Comparison of ENCODE assay signal across 10 mouse cellular contexts in the genomic region with DNA sequence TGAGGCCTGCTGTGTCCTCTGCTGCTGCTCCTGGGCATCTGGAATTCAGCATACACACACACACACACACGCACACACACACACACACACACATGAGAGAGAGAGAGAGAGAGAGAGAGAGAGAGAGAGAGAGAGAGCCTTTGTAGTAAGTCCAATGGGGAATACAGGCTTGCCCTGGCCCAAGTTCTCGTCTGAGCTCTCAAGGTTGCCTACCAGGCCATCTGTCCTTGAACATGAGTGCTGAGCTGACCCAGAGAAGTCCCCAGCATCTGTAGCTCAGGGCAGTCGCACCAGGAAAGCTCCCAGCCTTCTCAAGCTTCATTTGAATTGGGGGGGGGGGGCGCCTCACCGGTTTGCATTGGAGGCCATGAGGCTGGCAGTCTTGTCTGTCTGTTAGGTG. TPM values are rescaled to one million over a fixed set of nuclear protein-coding genes. Genes with fewer than 3 reads are reported as not detected.
DNase-seq lines count a peak whose midpoint lies in the region; ATAC-seq and TF ChIP-seq lines count a peak whose summit lies in the region.
"Had no signal": no experiment of that assay in that cellular context is flagged by ENCODE, and none has a peak within 500 bp of the region (broad histone marks: within the 10 kb centered on the region; RNA-seq: fewer than 3 reads in every experiment).

No protein-coding gene starts in this region.

- no peak for ATAC-seq in forebrain, embryonic 13.5 days
- ATAC-seq in forebrain, embryonic 11.5 days (replicated peaks; ENCODE audit: low FRiP score), result no peak
- ATAC-seq in kidney, embryonic 15.5 days (replicated peaks; ENCODE audit: low FRiP score), result no peak
- ATAC-seq in cerebellum, adult (ENCODE audit: insufficient number of reproducible peaks, low FRiP score, low TSS enrichment), result no peak

- H3K4me1 ChIP-seq in forebrain, embryonic 13.5 days, result peaks cover 5% of the 10 kb centered on the region; the same call in 1 of the 2 replicates
- H3K4me1 ChIP-seq in forebrain, embryonic 11.5 days (replicated peaks; ENCODE audit: control insufficient read depth, insufficient read depth, low read length), result no peaks in the 10 kb centered on the region
- peaks cover 22% of the 10 kb centered on the region for H3K4me1 ChIP-seq in kidney, embryonic 15.5 days
- H3K4me1 ChIP-seq in testis, adult 2 months (ENCODE audit: control insufficient read depth, insufficient read depth, low read length), result peaks cover 11% of the 10 kb centered on the region

- WGBS in forebrain, embryonic 13.5 days, result 83% methylated on average over 4 of the region's 5 CpGs
- WGBS in forebrain, embryonic 11.5 days, result 82% methylated on average over 5 of the region's 5 CpGs
- WGBS in kidney, embryonic 15.5 days, result 80% methylated on average over 5 of the region's 5 CpGs

- H3K9ac ChIP-seq in forebrain, embryonic 13.5 days, result no peak overlapping the region
- no peak overlapping the region for H3K9ac ChIP-seq in forebrain, embryonic 11.5 days (ENCODE audit: low read length)
- no peak overlapping the region for H3K9ac ChIP-seq in kidney, embryonic 15.5 days
- H3K9ac ChIP-seq: limb, embryonic 15.5 days had no signal

- no peaks in the 10 kb centered on the region for H3K27me3 ChIP-seq in forebrain, embryonic 13.5 days
- H3K27me3 ChIP-seq in forebrain, embryonic 11.5 days (ENCODE audit: control insufficient read depth, insufficient read depth, low read length), result no peaks in the 10 kb centered on the region
- no peaks in the 10 kb centered on the region for H3K27me3 ChIP-seq in kidney, embryonic 15.5 days
- no peaks in the 10 kb centered on the region for H3K27me3 ChIP-seq in testis, adult 2 months (ENCODE audit: control insufficient read depth, insufficient read depth, low read length)
- H3K27me3 ChIP-seq: limb, embryonic 15.5 days had no signal

- H3K4me2 ChIP-seq in forebrain, embryonic 13.5 days, result no peak overlapping the region
- H3K4me2 ChIP-seq in forebrain, embryonic 11.5 days (ENCODE audit: low read depth, low read length, severe bottlenecking), result no peak overlapping the region
- no peak overlapping the region for H3K4me2 ChIP-seq in kidney, embryonic 15.5 days
- H3K4me2 ChIP-seq: limb, embryonic 15.5 days had no signal

- no peak for TF ChIP-seq POLR2A in testis, adult 2 months (IDR thresholded peaks at IDR 0.05; ENCODE audit: control insufficient read depth, low read depth, low read length)

- DNase-seq in forebrain, embryonic 11.5 days (ENCODE audit: low spot score), result no peak
- no peak for DNase-seq in kidney, adult 11 months
- no peak for DNase-seq in testis, postnatal 10 days (ENCODE audit: low spot score)
- no peak for DNase-seq in right cerebral cortex, adult 18-20 months
- DNase-seq: retina, postnatal 1 day had no signal

- TF ChIP-seq CTCF in testis, adult 2 months (IDR thresholded peaks at IDR 0.05; ENCODE audit: control insufficient read depth, insufficient read depth, insufficient replicate concordance, low read depth, low read length), result no peak

- H3K4me3 ChIP-seq in forebrain, embryonic 13.5 days, result no peak overlapping the region
- H3K4me3 ChIP-seq in forebrain, embryonic 11.5 days (ENCODE audit: low read depth, low read length), result no peak overlapping the region
- no peak overlapping the region for H3K4me3 ChIP-seq in kidney, embryonic 15.5 days (replicated peaks)
- H3K4me3 ChIP-seq in testis, adult 2 months (ENCODE audit: control insufficient read depth, low read depth, low read length), result no peak overlapping the region
- H3K4me3 ChIP-seq: limb, embryonic 15.5 days had no signal

- H3K9me3 ChIP-seq in forebrain, embryonic 13.5 days (replicated peaks), result no peaks in the 10 kb centered on the region
- H3K9me3 ChIP-seq in forebrain, embryonic 11.5 days (ENCODE audit: control insufficient read depth, low read length), result no peaks in the 10 kb centered on the region
- H3K9me3 ChIP-seq in kidney, embryonic 15.5 days (replicated peaks), result no peaks in the 10 kb centered on the region
- H3K9me3 ChIP-seq: limb, embryonic 15.5 days had no signal

- H3K36me3 ChIP-seq in forebrain, embryonic 13.5 days (ENCODE audit: poor library complexity, severe bottlenecking), result peaks cover 41% of the 10 kb centered on the region
- no peaks in the 10 kb centered on the region; the same call in 1 of the 2 replicates for H3K36me3 ChIP-seq in forebrain, embryonic 11.5 days (ENCODE audit: control insufficient read depth, insufficient read depth, low read length)
- H3K36me3 ChIP-seq in kidney, embryonic 15.5 days, result peaks cover 44% of the 10 kb centered on the region
- H3K36me3 ChIP-seq in testis, adult 2 months (ENCODE audit: control insufficient read depth, insufficient read depth, low read length), result no peaks in the 10 kb centered on the region

- peak overlapping the region; percentile 19; the same call in 1 of the 2 replicates for H3K27ac ChIP-seq in forebrain, embryonic 13.5 days
- no peak overlapping the region for H3K27ac ChIP-seq in forebrain, embryonic 11.5 days (ENCODE audit: low read depth, low read length)
- 0 out of 2 replicates have a peak overlapping the region, but pooled peaks have one; percentile 49 for H3K27ac ChIP-seq in kidney, embryonic 15.5 days
- H3K27ac ChIP-seq in testis, adult 2 months (ENCODE audit: control insufficient read depth, insufficient read depth, low read depth, low read length), result peak overlapping the region; percentile 41
- H3K27ac ChIP-seq: limb, embryonic 15.5 days had no signal

RNA-seq across cellular contexts. Expression of a gene that starts 9.9 kb away (rescaled TPM):
- 41.2 and 45.3 TPM in 2 replicates for polyA plus RNA-seq in forebrain, embryonic 13.5 days (2015; fragmentation: Nextera tagmentation; extraction: Ambion mirVana)
- polyA plus RNA-seq in forebrain, embryonic 11.5 days (2014; fragmentation: Nextera tagmentation; extraction: Ambion mirVana), result 39.3 and 41.5 TPM in 2 replicates
- 42.0 and 45.5 TPM in 2 replicates for polyA plus RNA-seq in kidney, embryonic 15.5 days (2015; fragmentation: Nextera tagmentation; extraction: Ambion mirVana)
- polyA plus RNA-seq in testis, adult 2 months (2012; rRNA removed), result 15.1 and 16.1 TPM in 2 replicates

RNA-seq across cellular contexts. Expression of a gene that starts 10.7 kb away (rescaled TPM):
- 26.8 and 30.0 TPM in 2 replicates for polyA plus RNA-seq in forebrain, embryonic 13.5 days (2015; fragmentation: Nextera tagmentation; extraction: Ambion mirVana)
- polyA plus RNA-seq in forebrain, embryonic 11.5 days (2014; fragmentation: Nextera tagmentation; extraction: Ambion mirVana), result 61.8 and 71.8 TPM in 2 replicates
- 45.3 and 49.8 TPM in 2 replicates for polyA plus RNA-seq in kidney, embryonic 15.5 days (2015; fragmentation: Nextera tagmentation; extraction: Ambion mirVana)
- 167 and 170 TPM in 2 replicates for polyA plus RNA-seq in testis, adult 2 months (2012; rRNA removed)

RNA-seq across cellular contexts. Expression of a gene that starts 38.1 kb away (rescaled TPM):
- polyA plus RNA-seq in forebrain, embryonic 13.5 days (2015; fragmentation: Nextera tagmentation; extraction: Ambion mirVana), result 184 and 195 TPM in 2 replicates
- 133 and 149 TPM in 2 replicates for polyA plus RNA-seq in forebrain, embryonic 11.5 days (2014; fragmentation: Nextera tagmentation; extraction: Ambion mirVana)
- polyA plus RNA-seq in kidney, embryonic 15.5 days (2015; fragmentation: Nextera tagmentation; extraction: Ambion mirVana), result 102 and 105 TPM in 2 replicates
- polyA plus RNA-seq in testis, adult 2 months (2012; rRNA removed), result 51.7 and 67.4 TPM in 2 replicates
